Mouse (Mus musculus): Measurements from ENCODE around the gene Stim2. TPM values are rescaled to one million over a fixed set of nuclear protein-coding genes. Genes with fewer than 3 reads are reported as not detected.

The Stim2 gene
- total RNA-seq (2023): 51.2 and 54.2 TPM in 2 replicates

GRCm38 (mm10) chr5:53998146-53998742 is at the start of gene Stim2:
Gene Stim2, plus strand, starts transcription at chr5:53998499.

Other genes starting within 250 kb of the Stim2 start
- 2.8 and 3.7 TPM in 2 replicates for gene Tbc1d19, start 188.9 kb upstream of the Stim2 start, total RNA-seq (2023)